Mouse (Mus musculus) megakaryocyte-erythroid progenitor cell, adult 5 weeks (primary cell): ENCODE measurements around the gene Car9. TPM values are rescaled to one million over a fixed set of nuclear protein-coding genes. Genes with fewer than 3 reads are reported as not detected.

ENCODE experiments used
- polyA plus RNA-seq: library from polyadenylated mRNA; stranded (reverse); fragments of >175 nt; gene quantifications from 2 replicates; pipeline ENCODE4 v1.2.3, GENCODE M21; 2012

Car9 gene
- polyA plus RNA-seq, result 6.6 and 7.2 TPM in 2 replicates

DNA sequence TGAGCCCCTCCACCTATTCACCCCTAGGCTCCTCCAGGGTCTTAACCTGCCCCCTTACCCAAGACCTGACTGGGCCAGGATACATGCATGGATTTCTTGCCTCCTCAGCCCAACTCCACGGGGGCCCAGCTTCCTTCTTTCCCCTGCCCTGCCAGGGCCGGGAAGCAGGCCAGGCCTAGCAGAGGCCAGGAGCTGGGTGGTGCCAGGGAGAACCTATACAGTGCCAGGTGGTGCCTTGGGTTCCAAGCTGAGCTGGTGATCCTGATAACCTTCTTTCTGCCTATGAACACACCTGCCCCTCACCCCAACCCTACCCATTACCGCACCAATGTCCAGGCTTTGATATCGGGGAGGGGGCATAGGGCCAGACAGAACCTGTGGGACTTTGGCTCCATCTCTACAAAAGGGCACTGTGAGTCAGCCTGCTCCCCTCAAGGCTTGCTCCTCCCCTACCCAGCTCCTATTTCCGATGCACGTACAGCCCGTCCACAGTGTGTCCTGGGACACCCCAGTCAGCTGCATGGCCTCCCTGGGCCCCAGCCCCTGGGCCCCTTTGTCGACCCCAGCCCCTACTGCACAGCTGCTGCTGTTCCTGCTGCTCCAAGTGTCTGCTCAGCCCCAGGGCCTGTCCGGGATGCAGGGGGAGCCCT, at the start of gene Car9:
Gene Car9 (plus strand): TSS at position 431 of the 650 bp plus-strand sequence.

DNA sequence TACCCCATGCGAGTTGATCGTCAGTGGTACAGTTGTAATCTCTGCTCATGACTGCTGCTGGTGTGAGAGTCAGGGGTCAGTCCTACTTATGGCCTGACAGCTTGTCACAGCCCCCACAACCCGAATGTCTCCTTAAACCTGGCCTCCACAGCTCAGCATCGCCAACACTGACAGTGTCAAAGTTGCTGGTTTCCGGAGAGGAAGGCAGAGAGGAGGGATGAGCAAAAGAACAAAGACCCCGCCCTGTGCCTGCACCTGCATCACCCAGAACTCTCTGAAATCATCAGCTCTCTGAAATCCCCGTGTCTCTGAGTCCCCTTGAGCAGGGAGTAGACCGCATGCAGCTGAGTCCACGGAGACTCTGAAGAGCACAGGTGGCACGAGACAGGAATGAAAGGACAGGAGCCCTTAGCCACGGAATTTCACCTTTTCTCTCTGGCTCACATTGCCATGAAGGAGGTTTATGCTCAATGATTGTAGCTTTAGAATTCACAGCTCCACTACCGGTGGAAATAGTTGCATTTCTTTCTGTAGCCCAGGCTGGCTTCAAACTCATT, 23.2 kb upstream of the Car9 start, which contains the start of gene Sit1:
Gene Sit1 (minus strand): TSS at position 200 of the 557 bp plus-strand sequence.

DNA sequence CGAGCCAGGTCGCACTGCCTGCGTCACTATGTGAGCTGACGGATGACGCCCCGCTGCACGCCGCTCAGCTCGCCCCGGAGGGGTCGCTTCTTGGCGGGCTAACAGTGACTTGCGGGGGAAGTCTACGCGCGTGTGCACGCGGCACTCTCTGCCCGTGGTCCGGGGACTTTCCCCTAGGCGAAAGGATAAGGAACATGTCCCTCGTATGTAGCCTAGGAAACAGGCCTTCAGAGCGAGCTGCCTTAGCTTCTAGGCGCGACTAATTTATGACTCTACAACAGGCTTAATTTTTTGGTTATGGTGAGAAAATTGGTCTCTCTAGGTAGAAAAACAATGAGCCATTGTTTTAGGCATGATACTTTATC, 14.0 kb upstream of the Car9 start, which contains the start of gene Ccdc107:
Gene Ccdc107 (plus strand): TSS at position 80 of the 365 bp plus-strand sequence.

DNA sequence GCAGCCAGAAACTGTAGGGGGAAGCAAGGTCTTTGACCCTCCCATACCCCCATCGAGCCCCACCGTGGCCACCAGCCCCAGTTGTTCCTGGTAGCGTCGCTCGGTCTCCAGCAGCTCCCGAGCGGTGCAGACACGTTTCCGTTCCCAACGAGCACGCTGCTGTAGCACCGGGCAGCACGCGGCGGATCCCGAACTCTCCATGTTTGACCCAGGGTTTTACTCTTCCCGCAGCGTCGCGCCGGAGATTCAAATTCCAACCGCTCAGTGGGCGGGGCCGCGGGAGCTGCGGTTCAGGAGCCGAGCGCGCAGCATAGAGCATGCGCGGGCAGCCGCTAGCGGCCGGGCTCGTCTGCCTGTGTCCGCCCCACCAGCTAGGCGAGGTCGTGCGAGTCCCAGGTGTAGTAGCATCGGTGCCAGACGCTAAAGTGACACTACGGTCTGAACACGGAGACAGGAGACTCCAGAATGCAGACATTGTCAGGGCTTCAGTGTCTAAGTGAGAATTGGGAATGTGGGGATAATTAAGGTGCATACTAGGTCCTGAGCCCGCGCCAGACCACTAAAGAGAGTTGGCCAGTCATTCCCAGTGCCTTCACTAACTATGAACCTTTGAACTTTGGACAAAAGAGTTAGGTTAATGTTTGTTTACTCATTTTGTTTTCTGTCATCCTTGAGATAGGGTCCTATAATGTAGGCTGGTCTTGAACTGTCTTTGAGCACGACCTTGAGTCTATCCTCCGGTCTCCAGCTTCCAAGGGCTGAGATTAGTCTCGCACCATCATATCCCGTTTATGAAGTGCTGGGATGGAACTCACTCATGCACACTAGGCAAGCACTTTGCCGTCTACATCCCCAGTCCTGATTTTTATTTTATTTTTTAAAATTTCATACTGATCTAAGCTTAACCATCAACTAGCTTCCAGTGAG, 7.1 kb upstream of the Car9 start, which contains the start of gene Arhgef39:
Gene Arhgef39 (minus strand): TSS at position 289 of the 927 bp plus-strand sequence.

DNA sequence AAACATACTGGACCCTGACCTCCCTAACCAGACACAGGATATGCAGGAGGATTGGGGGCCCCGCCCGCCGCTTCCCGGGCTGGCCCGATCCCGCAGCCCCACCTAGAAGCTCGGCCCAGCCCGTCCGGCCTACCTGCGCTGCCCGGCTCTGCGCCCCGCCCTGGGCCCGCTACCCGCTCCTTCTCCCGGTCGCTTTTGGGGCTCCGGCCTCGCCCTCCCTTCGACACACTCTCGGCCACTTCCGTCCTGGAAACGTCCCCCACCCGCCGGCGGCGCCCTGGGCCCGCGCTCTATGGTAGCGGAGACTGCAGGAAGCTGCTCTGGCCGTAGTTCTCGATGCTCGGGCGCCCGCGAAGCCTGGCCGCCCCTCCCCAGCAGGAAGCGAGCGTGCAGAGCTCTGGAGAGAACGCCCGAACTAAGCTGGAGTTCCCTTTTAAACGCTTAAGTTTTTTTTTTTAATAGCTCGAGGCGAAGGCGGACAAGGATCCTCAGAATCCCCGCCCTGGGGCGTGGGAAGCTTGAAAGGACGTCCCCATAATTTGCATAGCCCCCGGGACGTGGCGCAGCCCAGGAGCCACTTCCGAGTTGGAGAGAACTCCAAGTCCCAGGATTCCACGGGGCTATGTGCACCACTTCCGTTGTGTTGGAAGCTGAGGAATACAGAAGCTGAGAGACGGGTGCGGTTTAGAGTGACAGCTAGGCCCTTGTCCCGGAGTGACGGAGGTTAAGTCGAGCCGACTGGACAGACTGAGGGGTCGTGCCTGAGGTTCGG, 55.4 kb downstream of the Car9 start, which contains the start of the genes Creb3 and Tln1:
Gene Creb3 (plus strand): TSS at position 336 of the 772 bp plus-strand sequence.
Gene Tln1 (minus strand): TSS at position 695 of the 772 bp plus-strand sequence.

Other genes with a start within 250 kb of the Car9 start
- gene Atp8b5, start 239.8 kb upstream of the Car9 start, polyA plus RNA-seq, result 0.01 and 0.09 TPM in 2 replicates
- gene Rusc2, start 125.0 kb upstream of the Car9 start, polyA plus RNA-seq, result 6.3 and 7.3 TPM in 2 replicates
- not detected in 2 replicates for gene Fam166b, start 77.8 kb upstream of the Car9 start, polyA plus RNA-seq
- 62.0 and 67.6 TPM in 2 replicates for gene Tesk1, start 65.0 kb upstream of the Car9 start, polyA plus RNA-seq
- gene Cd72, start 52.3 kb upstream of the Car9 start, polyA plus RNA-seq, result 19.2 and 28.2 TPM in 2 replicates
- 0.63 and 1.5 TPM in 2 replicates for gene Sit1, start 23.2 kb upstream of the Car9 start, polyA plus RNA-seq
- gene Ccdc107, start 14.1 kb upstream of the Car9 start, polyA plus RNA-seq, result 89.2 and 116 TPM in 2 replicates
- gene Arhgef39, start 7.3 kb upstream of the Car9 start, polyA plus RNA-seq, result 24.6 and 38.5 TPM in 2 replicates
- 4.0 and 10.1 TPM in 2 replicates for gene Tpm2, start 16.8 kb downstream of the Car9 start, polyA plus RNA-seq
- 2.3 and 3.2 TPM in 2 replicates for gene Creb3, start 55.4 kb downstream of the Car9 start, polyA plus RNA-seq
- gene Tln1, start 55.7 kb downstream of the Car9 start, polyA plus RNA-seq, result 173 and 201 TPM in 2 replicates
- gene Rgp1, start 71.7 kb downstream of the Car9 start, polyA plus RNA-seq, result 59.2 and 71.3 TPM in 2 replicates
- gene Gba2, start 71.9 kb downstream of the Car9 start, polyA plus RNA-seq, result 11.5 and 13.7 TPM in 2 replicates
- not detected in 2 replicates for gene Msmp, start 77.5 kb downstream of the Car9 start, polyA plus RNA-seq
- gene Npr2, start 125.0 kb downstream of the Car9 start, polyA plus RNA-seq, result 2.0 and 2.3 TPM in 2 replicates
- gene Spag8, start 146.6 kb downstream of the Car9 start, polyA plus RNA-seq, result 0.26 and 0.36 TPM in 2 replicates
- 44.6 and 61.0 TPM in 2 replicates for gene Hint2, start 149.5 kb downstream of the Car9 start, polyA plus RNA-seq
- gene Tmem8b, start 162.0 kb downstream of the Car9 start, polyA plus RNA-seq, result 4.2 and 6.7 TPM in 2 replicates
- 0.07 and 0.22 TPM in 2 replicates for gene Fam221b, start 162.2 kb downstream of the Car9 start, polyA plus RNA-seq
- not detected in 2 replicates for gene Olfr70, start 193.8 kb downstream of the Car9 start, polyA plus RNA-seq
- not detected in 2 replicates for gene Olfr71, start 203.3 kb downstream of the Car9 start, polyA plus RNA-seq
- gene Hrct1, start 220.2 kb downstream of the Car9 start, polyA plus RNA-seq, result not detected in 2 replicates
- 0.03 TPM in 1 of 2 replicates, not detected in the other for gene Spaar, start 223.1 kb downstream of the Car9 start, polyA plus RNA-seq